Mouse (Mus musculus) brain, embryonic 14.5 days (tissue): Measurements from ENCODE around the gene Ifnar2.

Experiments
- CTCF ChIP-seq: fragments of 200-500 bp; IDR thresholded peaks from 2 replicates; pipeline ENCODE4 v1.5.1; 2012; ENCODE audit warnings: inconsistent platforms, mild to moderate bottlenecking, moderate library complexity, borderline replicate concordance; ENCODE audit not compliant: insufficient read depth, insufficient read length; ENCODE audit errors: extremely low read depth
- POLR2A ChIP-seq: fragments of 200-500 bp; IDR thresholded peaks from 2 replicates; pipeline ENCODE4 v1.6.1; 2012; ENCODE audit warnings: mild to moderate bottlenecking, inconsistent platforms, borderline replicate concordance; ENCODE audit not compliant: poor library complexity, insufficient read depth, insufficient read length, severe bottlenecking; ENCODE audit errors: extremely low read depth

GRCm38 (mm10) chr16:91384221-91384620 lies 11.6 kb downstream of the Ifnar2 start:
- TF ChIP-seq POLR2A (no peak), CTCF (no peak)
